Mouse (Mus musculus) midbrain, embryonic 11.5 days (tissue): ENCODE measurements at regions not wholly inside any gene's neighbourhood (a gene's known extent, or its start where the extent isn't known, plus 50 kb on each side); places are given as distances from the start of the nearest gene placed in this dataset.

ENCODE experiments used
- ATAC-seq: fragments of 200-750 bp; cut with Nextera tagmentation; 2 replicates; pipeline ENCODE4 v1.8.0; 2017; ENCODE audit warnings: moderate TSS enrichment, moderate library complexity; ENCODE audit not compliant: low FRiP score
- DNase-seq: peaks from one replicate; pipeline ENCODE4 v3.0.0; 2015; ENCODE audit warnings: low spot score; ENCODE audit errors: missing footprints
- H3K27ac ChIP-seq: fragments of 300-500 bp; sonication (generic); 2 replicates; pipeline ENCODE4 v1.5.1; 2014; ENCODE audit warnings: low read depth, low read length
- H3K27me3 ChIP-seq: fragments of 300-500 bp; sonication (generic); 2 replicates; pipeline ENCODE4 v1.6.1; 2014; ENCODE audit warnings: mild to moderate bottlenecking, low read length, moderate library complexity, mixed read lengths; ENCODE audit not compliant: control insufficient read depth, insufficient read depth
- H3K36me3 ChIP-seq: fragments of 300-500 bp; sonication (generic); 2 replicates; pipeline ENCODE4 v1.6.1; 2014; ENCODE audit warnings: mild to moderate bottlenecking, low read length, moderate library complexity, mixed read lengths; ENCODE audit not compliant: control insufficient read depth, insufficient read depth
- H3K4me1 ChIP-seq: fragments of 300-500 bp; sonication (generic); 2 replicates; pipeline ENCODE4 v1.6.1; 2014; ENCODE audit warnings: low read length; ENCODE audit not compliant: control insufficient read depth, insufficient read depth
- H3K4me2 ChIP-seq: fragments of 300-500 bp; sonication (generic); 2 replicates; pipeline ENCODE4 v1.6.1; 2014; ENCODE audit warnings: mild to moderate bottlenecking, moderate library complexity
- H3K4me3 ChIP-seq: fragments of 300-500 bp; sonication (generic); 2 replicates; pipeline ENCODE4 v1.5.1; 2014; ENCODE audit warnings: low read depth, low read length
- H3K9ac ChIP-seq: fragments of 300-500 bp; sonication (generic); 2 replicates; pipeline ENCODE4 v1.6.1; 2014; ENCODE audit warnings: low read length
- H3K9me3 ChIP-seq: fragments of 300-500 bp; sonication (generic); 2 replicates; pipeline ENCODE4 v1.6.1; 2016; ENCODE audit warnings: low read length; ENCODE audit not compliant: control insufficient read depth
- WGBS: fragments of 180-500 bp; shearing (Covaris S2); extraction: QIAGEN DNeasy Blood & Tissue Kit; methylation state at CpG from one replicate; pipeline ENCODE4 v1.1.7; 2014; 5-methylcytosine and 5-hydroxymethylcytosine counted together

- Histone ChIP-seq H3K9me3 (no peaks in the 10 kb centered on the region), H3K9ac (no peak overlapping the region), H3K27ac (no peak overlapping the region), H3K4me2 (no peak overlapping the region), H3K27me3 (no peaks in the 10 kb centered on the region), H3K4me3 (no peak overlapping the region), H3K4me1 (no peaks in the 10 kb centered on the region), H3K36me3 (no peaks in the 10 kb centered on the region)
- no peak for DNase-seq
- WGBS = 83% methylated on average over 9 of the region's 9 CpGs
- ATAC-seq = no peak
Observed at GRCm38 (mm10) chr16:92903892-92904473, 78.0 kb upstream of the Runx1 start.

GRCm38 (mm10) chr16:92903486-92903885, 77.5 kb upstream of the Runx1 start:
- DNase-seq = no peak
- no peaks in the 10 kb centered on the region for H3K36me3 ChIP-seq
- H3K27me3 ChIP-seq = no peaks in the 10 kb centered on the region
- H3K4me2 ChIP-seq = no peak overlapping the region
- ATAC-seq = no peak
- no peak overlapping the region for H3K27ac ChIP-seq
- H3K9me3 ChIP-seq = no peaks in the 10 kb centered on the region
- WGBS = 91% methylated on average over 7 of the region's 7 CpGs
- H3K9ac ChIP-seq = no peak overlapping the region
- no peaks in the 10 kb centered on the region for H3K4me1 ChIP-seq
- no peak overlapping the region for H3K4me3 ChIP-seq

- no peak for DNase-seq
- no peaks in the 10 kb centered on the region for H3K36me3 ChIP-seq
- H3K9me3 ChIP-seq = no peaks in the 10 kb centered on the region
- no peak overlapping the region for H3K9ac ChIP-seq
- no peak overlapping the region for H3K4me3 ChIP-seq
- no peaks in the 10 kb centered on the region for H3K4me1 ChIP-seq
- no peak for ATAC-seq
- no peak overlapping the region for H3K27ac ChIP-seq
- H3K4me2 ChIP-seq = no peak overlapping the region
- H3K27me3 ChIP-seq = no peaks in the 10 kb centered on the region
- 94% methylated on average over 1 of the region's 1 CpGs for WGBS
Observed at GRCm38 (mm10) chr16:92899704-92900103, 73.8 kb upstream of the Runx1 start.

- ATAC-seq (no peak), DNase-seq (no peak)
- H3K4me2 ChIP-seq = no peak overlapping the region
- H3K27ac ChIP-seq = no peak overlapping the region
- WGBS = 74% methylated on average over 2 of the region's 2 CpGs
- no peak overlapping the region for H3K4me3 ChIP-seq
- no peak overlapping the region for H3K9ac ChIP-seq
- H3K4me1 ChIP-seq = no peaks in the 10 kb centered on the region
- H3K36me3 ChIP-seq = no peaks in the 10 kb centered on the region
- no peaks in the 10 kb centered on the region for H3K9me3 ChIP-seq
- no peaks in the 10 kb centered on the region for H3K27me3 ChIP-seq
Observed at GRCm38 (mm10) chr16:92891741-92892140, 65.8 kb upstream of the Runx1 start.

GRCm38 (mm10) chr16:92890713-92891112, 64.8 kb upstream of the Runx1 start:
- Histone ChIP-seq H3K4me2 (no peak overlapping the region), H3K4me1 (no peaks in the 10 kb centered on the region), H3K27ac (no peak overlapping the region), H3K4me3 (no peak overlapping the region), H3K9ac (no peak overlapping the region), H3K27me3 (no peaks in the 10 kb centered on the region), H3K36me3 (no peaks in the 10 kb centered on the region), H3K9me3 (no peaks in the 10 kb centered on the region)
- ATAC-seq (no peak), DNase-seq (no peak)
- WGBS = 78% methylated on average over 3 of the region's 3 CpGs

- no peaks in the 10 kb centered on the region for H3K36me3 ChIP-seq
- no peak overlapping the region for H3K4me3 ChIP-seq
- H3K27ac ChIP-seq = no peak overlapping the region
- H3K9me3 ChIP-seq = no peaks in the 10 kb centered on the region
- H3K27me3 ChIP-seq = no peaks in the 10 kb centered on the region
- WGBS = 90% methylated on average over 10 of the region's 10 CpGs
- no peak overlapping the region for H3K9ac ChIP-seq
- DNase-seq = no peak
- no peak overlapping the region for H3K4me2 ChIP-seq
- H3K4me1 ChIP-seq = no peaks in the 10 kb centered on the region
- ATAC-seq = no peak
Observed at GRCm38 (mm10) chr16:92889537-92889936, 63.6 kb upstream of the Runx1 start.

- no peak overlapping the region for H3K4me3 ChIP-seq
- ATAC-seq (no peak), DNase-seq (no peak)
- no peak overlapping the region for H3K27ac ChIP-seq
- no peak overlapping the region for H3K9ac ChIP-seq
- no peak overlapping the region for H3K4me2 ChIP-seq
- no peaks in the 10 kb centered on the region for H3K9me3 ChIP-seq
- WGBS = 97% methylated on average over 3 of the region's 3 CpGs
- no peaks in the 10 kb centered on the region for H3K4me1 ChIP-seq
- H3K36me3 ChIP-seq = no peaks in the 10 kb centered on the region
- no peaks in the 10 kb centered on the region for H3K27me3 ChIP-seq
Observed at GRCm38 (mm10) chr16:92886226-92886625, 60.3 kb upstream of the Runx1 start.

GRCm38 (mm10) chr16:92883821-92884272, 57.9 kb upstream of the Runx1 start:
- Histone ChIP-seq H3K4me3 (no peak overlapping the region), H3K9ac (no peak overlapping the region), H3K9me3 (no peaks in the 10 kb centered on the region), H3K36me3 (no peaks in the 10 kb centered on the region), H3K27ac (no peak overlapping the region), H3K4me1 (no peaks in the 10 kb centered on the region), H3K27me3 (no peaks in the 10 kb centered on the region), H3K4me2 (no peak overlapping the region)
- ATAC-seq (no peak), DNase-seq (no peak)
- WGBS = 76% methylated on average over 12 of the region's 12 CpGs

- H3K27me3 ChIP-seq = no peaks in the 10 kb centered on the region
- H3K4me2 ChIP-seq = no peak overlapping the region
- ATAC-seq (no peak), DNase-seq (no peak)
- no peak overlapping the region for H3K27ac ChIP-seq
- H3K36me3 ChIP-seq = no peaks in the 10 kb centered on the region
- no peak overlapping the region for H3K9ac ChIP-seq
- no peaks in the 10 kb centered on the region for H3K9me3 ChIP-seq
- no peaks in the 10 kb centered on the region for H3K4me1 ChIP-seq
- 90% methylated on average over 3 of the region's 3 CpGs for WGBS
- H3K4me3 ChIP-seq = no peak overlapping the region
Observed at GRCm38 (mm10) chr16:92880356-92881043, 54.6 kb upstream of the Runx1 start.
